Mouse (Mus musculus): ENCODE data around the gene Gm28635. TPM values are rescaled to one million over a fixed set of nuclear protein-coding genes. Genes with fewer than 3 reads are reported as not detected.

Gm28635 gene
- polyA plus RNA-seq, 1 experiment from 2014 or later: not detected

- no peak overlapping the region for H3K9ac ChIP-seq (ENCODE audit: low read length)
- H3K4me1 ChIP-seq (ENCODE audit: control insufficient read depth, insufficient read depth, low read length): no peaks in the 10 kb centered on the region
- no peaks in the 10 kb centered on the region for H3K9me3 ChIP-seq (ENCODE audit: control insufficient read depth, low read length)
- no peak overlapping the region for H3K27ac ChIP-seq (replicated peaks; ENCODE audit: low read depth, low read length)
- ATAC-seq (ENCODE audit: insufficient number of reproducible peaks, low FRiP score, low TSS enrichment, low read depth) (no peak), DNase-seq (ENCODE audit: low spot score) (no peak)
- peaks cover 19% of the 10 kb centered on the region for H3K36me3 ChIP-seq (ENCODE audit: control insufficient read depth, insufficient read depth, low read length)
- no peak overlapping the region for H3K4me3 ChIP-seq (ENCODE audit: low read depth, low read length)
- 83% methylated on average over 1 of the region's 1 CpGs for WGBS
- H3K27me3 ChIP-seq (ENCODE audit: control insufficient read depth, insufficient read depth, low read length): no peaks in the 10 kb centered on the region
- no peak overlapping the region for H3K4me2 ChIP-seq (ENCODE audit: low read depth, severe bottlenecking)
Observed at GRCm38 (mm10) chr2:84607842-84608241, 70.0 kb downstream of the Gm28635 start.

- Histone ChIP-seq H3K9me3 (ENCODE audit: control insufficient read depth, low read length) (no peaks in the 10 kb centered on the region), H3K36me3 (ENCODE audit: control insufficient read depth, insufficient read depth, low read length) (peaks cover 12% of the 10 kb centered on the region; the same call in 1 of the 2 replicates), H3K4me1 (ENCODE audit: control insufficient read depth, insufficient read depth, low read length) (no peaks in the 10 kb centered on the region), H3K4me3 (ENCODE audit: low read depth, low read length) (no peak overlapping the region), H3K9ac (ENCODE audit: low read length) (no peak overlapping the region), H3K4me2 (ENCODE audit: low read depth, severe bottlenecking) (no peak overlapping the region), H3K27ac (replicated peaks; ENCODE audit: low read depth, low read length) (no peak overlapping the region), H3K27me3 (ENCODE audit: control insufficient read depth, insufficient read depth, low read length) (no peaks in the 10 kb centered on the region)
- ATAC-seq (ENCODE audit: insufficient number of reproducible peaks, low FRiP score, low TSS enrichment, low read depth) (no peak), DNase-seq (ENCODE audit: low spot score) (no peak)
- 82% methylated on average over 2 of the region's 2 CpGs for WGBS
Observed at GRCm38 (mm10) chr2:84600977-84601376, 76.9 kb downstream of the Gm28635 start.

- ATAC-seq (ENCODE audit: insufficient number of reproducible peaks, low FRiP score, low TSS enrichment, low read depth): no peak
- H3K36me3 ChIP-seq (ENCODE audit: control insufficient read depth, insufficient read depth, low read length): peaks cover 7% of the 10 kb centered on the region; the same call in 1 of the 2 replicates
- no peak for DNase-seq (ENCODE audit: low spot score)
- H3K27me3 ChIP-seq (ENCODE audit: control insufficient read depth, insufficient read depth, low read length): no peaks in the 10 kb centered on the region
- H3K4me2 ChIP-seq (ENCODE audit: low read depth, severe bottlenecking): no peak overlapping the region
- no peak overlapping the region for H3K9ac ChIP-seq (ENCODE audit: low read length)
- no peaks in the 10 kb centered on the region for H3K4me1 ChIP-seq (ENCODE audit: control insufficient read depth, insufficient read depth, low read length)
- no peaks in the 10 kb centered on the region for H3K9me3 ChIP-seq (ENCODE audit: control insufficient read depth, low read length)
- no peak overlapping the region for H3K27ac ChIP-seq (replicated peaks; ENCODE audit: low read depth, low read length)
- no peak overlapping the region for H3K4me3 ChIP-seq (ENCODE audit: low read depth, low read length)
- 96% methylated on average over 6 of the region's 6 CpGs for WGBS
Observed at GRCm38 (mm10) chr2:84599270-84599888, 78.5 kb downstream of the Gm28635 start.

DNA sequence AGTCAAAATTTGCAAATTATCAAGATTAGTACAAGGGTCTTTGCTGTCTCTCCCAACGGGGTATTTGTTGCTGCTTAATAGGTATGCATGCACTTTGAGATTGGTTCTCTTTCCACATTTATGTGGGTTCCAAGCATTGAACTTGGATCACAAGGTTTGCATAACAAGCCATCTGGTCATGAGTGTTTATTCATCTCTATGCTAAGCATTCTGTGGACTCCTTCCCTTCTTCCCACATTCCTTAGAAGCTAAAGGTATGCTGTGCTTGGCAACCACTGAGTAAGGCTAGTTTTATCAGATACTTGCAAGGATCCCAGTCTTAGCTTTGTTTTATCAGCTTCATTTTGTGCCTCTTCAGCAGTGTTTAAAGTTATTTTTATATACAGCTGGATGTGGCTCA lies 80.7 kb downstream of the Gm28635 start:
- H3K4me3 ChIP-seq (ENCODE audit: low read depth, low read length): no peak overlapping the region
- no peaks in the 10 kb centered on the region for H3K9me3 ChIP-seq (ENCODE audit: control insufficient read depth, low read length)
- no peaks in the 10 kb centered on the region for H3K4me1 ChIP-seq (ENCODE audit: control insufficient read depth, insufficient read depth, low read length)
- DNase-seq (ENCODE audit: low spot score) (no peak), ATAC-seq (ENCODE audit: insufficient number of reproducible peaks, low FRiP score, low TSS enrichment, low read depth) (no peak)
- H3K27ac ChIP-seq (replicated peaks; ENCODE audit: low read depth, low read length): no peak overlapping the region
- H3K36me3 ChIP-seq (ENCODE audit: control insufficient read depth, insufficient read depth, low read length): peaks cover 3% of the 10 kb centered on the region; the same call in 1 of the 2 replicates
- H3K27me3 ChIP-seq (ENCODE audit: control insufficient read depth, insufficient read depth, low read length): no peaks in the 10 kb centered on the region
- 84% methylated on average over 1 of the region's 1 CpGs for WGBS
- H3K4me2 ChIP-seq (ENCODE audit: low read depth, severe bottlenecking): no peak overlapping the region
- H3K9ac ChIP-seq (ENCODE audit: low read length): no peak overlapping the region

DNA sequence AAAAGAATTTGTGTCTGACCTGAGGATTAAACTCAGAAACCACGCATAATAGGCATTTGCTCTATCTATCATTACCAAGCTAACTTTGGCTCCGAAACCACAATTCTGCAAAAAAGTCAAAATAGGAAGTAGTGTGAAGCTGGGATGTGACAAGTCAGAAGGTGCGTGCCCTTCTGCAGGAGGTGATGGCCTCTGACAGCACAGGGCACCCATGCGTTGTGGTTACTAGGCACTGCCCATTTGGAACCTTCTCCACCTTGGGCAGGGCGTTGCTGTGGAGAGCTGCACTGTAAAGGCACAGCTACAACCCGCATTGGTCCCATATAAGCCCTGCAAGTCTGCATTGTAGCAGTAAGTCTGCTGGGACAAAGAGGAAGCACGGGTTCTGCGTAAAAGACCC lies 85.0 kb downstream of the Gm28635 start:
- DNase-seq (ENCODE audit: low spot score): no peak
- H3K4me3 ChIP-seq (ENCODE audit: low read depth, low read length): no peak overlapping the region
- H3K27ac ChIP-seq (replicated peaks; ENCODE audit: low read depth, low read length): no peak overlapping the region
- no peak overlapping the region for H3K4me2 ChIP-seq (ENCODE audit: low read depth, severe bottlenecking)
- 97% methylated on average over 8 of the region's 8 CpGs for WGBS
- H3K9me3 ChIP-seq (ENCODE audit: control insufficient read depth, low read length): no peaks in the 10 kb centered on the region
- no peak overlapping the region for H3K9ac ChIP-seq (ENCODE audit: low read length)
- H3K27me3 ChIP-seq (ENCODE audit: control insufficient read depth, insufficient read depth, low read length): no peaks in the 10 kb centered on the region
- no peaks in the 10 kb centered on the region for H3K36me3 ChIP-seq (ENCODE audit: control insufficient read depth, insufficient read depth, low read length)
- no peak for ATAC-seq (ENCODE audit: insufficient number of reproducible peaks, low FRiP score, low TSS enrichment, low read depth)
- H3K4me1 ChIP-seq (ENCODE audit: control insufficient read depth, insufficient read depth, low read length): no peaks in the 10 kb centered on the region

DNA sequence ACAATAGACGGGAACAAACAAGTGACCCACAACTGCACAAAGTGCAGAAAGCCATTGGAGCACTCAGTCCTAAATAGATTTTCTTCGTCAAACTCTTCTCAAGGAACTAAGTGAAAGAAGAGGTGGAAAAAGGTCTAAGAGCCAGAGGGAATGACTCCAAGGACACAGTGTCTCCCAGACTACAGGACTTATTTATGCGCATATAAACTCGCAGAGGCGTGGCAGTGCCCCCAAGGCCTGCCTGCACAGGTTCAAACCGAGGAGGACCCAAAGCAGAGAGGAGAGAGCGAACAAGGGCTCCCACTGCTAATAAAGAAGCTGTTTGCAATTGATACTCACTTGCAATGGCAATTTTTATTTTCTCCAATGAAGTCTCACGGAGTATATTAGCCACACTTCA lies 92.1 kb downstream of the Gm28635 start:
- no peak overlapping the region for H3K9ac ChIP-seq (ENCODE audit: low read length)
- WGBS: 88% methylated on average over 8 of the region's 8 CpGs
- no peaks in the 10 kb centered on the region for H3K36me3 ChIP-seq (ENCODE audit: control insufficient read depth, insufficient read depth, low read length)

GRCm38 (mm10) chr2:84582286-84582685 lies 95.6 kb downstream of the Gm28635 start:
- H3K4me1 ChIP-seq (ENCODE audit: control insufficient read depth, insufficient read depth, low read length): no peaks in the 10 kb centered on the region
- H3K27me3 ChIP-seq (ENCODE audit: control insufficient read depth, insufficient read depth, low read length): no peaks in the 10 kb centered on the region
- no peak for ATAC-seq (ENCODE audit: insufficient number of reproducible peaks, low FRiP score, low TSS enrichment, low read depth)
- DNase-seq (ENCODE audit: low spot score): no peak
- no peak overlapping the region for H3K27ac ChIP-seq (replicated peaks; ENCODE audit: low read depth, low read length)
- H3K4me3 ChIP-seq (ENCODE audit: low read depth, low read length): no peak overlapping the region
- H3K36me3 ChIP-seq (ENCODE audit: control insufficient read depth, insufficient read depth, low read length): no peaks in the 10 kb centered on the region
- H3K4me2 ChIP-seq (ENCODE audit: low read depth, severe bottlenecking): no peak overlapping the region
- WGBS: 91% methylated on average over 5 of the region's 5 CpGs
- no peak overlapping the region for H3K9ac ChIP-seq (ENCODE audit: low read length)
- no peaks in the 10 kb centered on the region; the same call in 1 of the 2 replicates for H3K9me3 ChIP-seq (ENCODE audit: control insufficient read depth, low read length)

More for the DNA sequence above, 92.1 kb downstream of the Gm28635 start:
- H3K4me3 ChIP-seq (ENCODE audit: low read depth, low read length): no peak overlapping the region
- no peaks in the 10 kb centered on the region for H3K27me3 ChIP-seq (ENCODE audit: control insufficient read depth, insufficient read depth, low read length)
- no peak for ATAC-seq (ENCODE audit: insufficient number of reproducible peaks, low FRiP score, low TSS enrichment, low read depth)
- DNase-seq (ENCODE audit: low spot score): no peak
- H3K9me3 ChIP-seq (ENCODE audit: control insufficient read depth, low read length): no peaks in the 10 kb centered on the region
- no peaks in the 10 kb centered on the region for H3K4me1 ChIP-seq (ENCODE audit: control insufficient read depth, insufficient read depth, low read length)
- no peak overlapping the region for H3K4me2 ChIP-seq (ENCODE audit: low read depth, severe bottlenecking)
- H3K27ac ChIP-seq (replicated peaks; ENCODE audit: low read depth, low read length): no peak overlapping the region

DNA sequence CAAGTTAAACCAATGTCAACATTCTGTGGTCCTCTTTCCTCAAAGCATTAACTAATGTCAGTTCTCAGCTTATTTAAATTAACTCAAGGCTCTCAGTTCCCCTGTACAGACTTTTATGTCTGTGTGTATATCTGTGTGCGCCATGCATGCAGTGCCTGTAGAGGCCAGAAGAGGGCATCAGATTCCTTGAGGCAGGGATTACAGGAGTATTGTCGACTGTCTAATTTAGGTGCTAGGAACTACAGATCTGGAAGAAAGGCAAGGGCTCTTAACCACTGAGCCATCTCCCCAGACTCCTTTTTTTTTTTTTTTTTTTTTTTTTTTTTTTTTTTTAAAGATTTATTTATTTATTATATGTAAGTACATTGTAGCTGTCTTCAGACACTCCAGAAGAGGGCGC lies 96.6 kb downstream of the Gm28635 start:
- Histone ChIP-seq H3K9ac (ENCODE audit: low read length) (no peak overlapping the region), H3K36me3 (ENCODE audit: control insufficient read depth, insufficient read depth, low read length) (no peaks in the 10 kb centered on the region), H3K27ac (replicated peaks; ENCODE audit: low read depth, low read length) (no peak overlapping the region), H3K27me3 (ENCODE audit: control insufficient read depth, insufficient read depth, low read length) (no peaks in the 10 kb centered on the region), H3K4me2 (ENCODE audit: low read depth, severe bottlenecking) (no peak overlapping the region), H3K4me1 (ENCODE audit: control insufficient read depth, insufficient read depth, low read length) (no peaks in the 10 kb centered on the region), H3K9me3 (ENCODE audit: control insufficient read depth, low read length) (no peaks in the 10 kb centered on the region; the same call in 1 of the 2 replicates), H3K4me3 (ENCODE audit: low read depth, low read length) (no peak overlapping the region)
- DNase-seq (ENCODE audit: low spot score) (no peak), ATAC-seq (ENCODE audit: insufficient number of reproducible peaks, low FRiP score, low TSS enrichment, low read depth) (no peak)
- 77% methylated on average over 2 of the region's 3 CpGs for WGBS

DNA sequence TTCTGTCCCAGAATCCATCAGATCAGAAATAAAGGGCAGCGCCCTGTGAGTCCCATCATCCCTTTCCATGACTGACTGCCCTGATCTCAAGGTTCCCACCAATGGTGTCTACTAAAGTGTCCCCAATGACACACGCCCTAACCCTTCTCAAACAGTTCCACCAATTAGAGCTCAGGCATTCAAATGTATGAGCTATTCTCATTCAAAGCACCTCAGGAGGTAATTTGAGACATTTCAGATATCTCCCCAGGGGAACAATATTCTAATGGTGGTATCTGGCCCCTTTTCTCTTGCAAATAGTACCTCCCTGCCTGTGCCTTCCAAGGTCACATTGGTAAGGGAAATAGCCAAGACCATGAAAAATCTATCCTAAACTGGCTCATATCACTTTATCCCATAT lies 98.5 kb downstream of the Gm28635 start:
- Histone ChIP-seq H3K9ac (ENCODE audit: low read length) (no peak overlapping the region), H3K4me3 (ENCODE audit: low read depth, low read length) (no peak overlapping the region), H3K36me3 (ENCODE audit: control insufficient read depth, insufficient read depth, low read length) (no peaks in the 10 kb centered on the region), H3K4me2 (ENCODE audit: low read depth, severe bottlenecking) (no peak overlapping the region), H3K27me3 (ENCODE audit: control insufficient read depth, insufficient read depth, low read length) (no peaks in the 10 kb centered on the region), H3K9me3 (ENCODE audit: control insufficient read depth, low read length) (no peaks in the 10 kb centered on the region; the same call in 1 of the 2 replicates), H3K4me1 (ENCODE audit: control insufficient read depth, insufficient read depth, low read length) (no peaks in the 10 kb centered on the region), H3K27ac (replicated peaks; ENCODE audit: low read depth, low read length) (no peak overlapping the region)
- no peak for ATAC-seq (ENCODE audit: insufficient number of reproducible peaks, low FRiP score, low TSS enrichment, low read depth)
- WGBS: 95% methylated on average over 2 of the region's 2 CpGs
- no peak for DNase-seq (ENCODE audit: low spot score)
